Mouse (Mus musculus) heart, embryonic 16.5 days (tissue): ENCODE data around the gene Tulp4. TPM values are rescaled to one million over a fixed set of nuclear protein-coding genes. Genes with fewer than 3 reads are reported as not detected.
A peak's percentile ranks its signal among the peaks of the same experiment; 100 is the strongest.

ENCODE experiments used
- ATAC-seq: fragments of 200-750 bp; cut with Nextera tagmentation; replicated peaks from 2 replicates; pipeline ENCODE4 v1.8.0; 2017; ENCODE audit warnings: moderate number of reproducible peaks; ENCODE audit not compliant: insufficient read depth, low FRiP score; ENCODE audit errors: extremely low read depth
- H3K27ac ChIP-seq: fragments of 300-500 bp; sonication (generic); 2 replicates; pipeline ENCODE4 v1.5.1; 2014; ENCODE audit warnings: mild to moderate bottlenecking, low read length, control low read depth, moderate library complexity
- H3K27me3 ChIP-seq: fragments of 300-500 bp; sonication (generic); 2 replicates; pipeline ENCODE4 v1.6.1; 2014; ENCODE audit warnings: low read length, mixed read lengths; ENCODE audit not compliant: control insufficient read depth, insufficient read depth
- H3K36me3 ChIP-seq: fragments of 300-500 bp; sonication (generic); 2 replicates; pipeline ENCODE4 v1.6.1; 2014; ENCODE audit not compliant: control insufficient read depth, insufficient read depth
- H3K4me1 ChIP-seq: fragments of 300-500 bp; sonication (generic); 2 replicates; pipeline ENCODE4 v1.6.1; 2014; ENCODE audit warnings: low read length, mixed read lengths; ENCODE audit not compliant: control insufficient read depth, insufficient read depth
- H3K4me2 ChIP-seq: fragments of 300-500 bp; sonication (generic); 2 replicates; pipeline ENCODE4 v1.6.1; 2014; ENCODE audit warnings: low read depth, mild to moderate bottlenecking, control low read depth, low read length
- H3K4me3 ChIP-seq: fragments of 300-500 bp; sonication (generic); 2 replicates; pipeline ENCODE4 v1.5.1; 2014; ENCODE audit warnings: mild to moderate bottlenecking, control low read depth, low read length
- H3K9ac ChIP-seq: fragments of 300-500 bp; sonication (generic); 2 replicates; pipeline ENCODE4 v1.6.1; 2014; ENCODE audit warnings: low read length, control low read depth
- H3K9me3 ChIP-seq: fragments of 300-500 bp; sonication (generic); replicated peaks from 2 replicates; pipeline ENCODE4 v1.6.1; 2016; ENCODE audit warnings: low read length; ENCODE audit not compliant: control insufficient read depth
- WGBS: fragments of 180-500 bp; shearing (Covaris S2); extraction: QIAGEN DNeasy Blood & Tissue Kit; methylation state at CpG from one replicate; pipeline ENCODE4 v1.1.7; 2014; 5-methylcytosine and 5-hydroxymethylcytosine counted together
- polyA plus RNA-seq: library from polyadenylated mRNA; unstranded; fragments of >200 nt; fragmentation: Nextera tagmentation; extraction: Ambion mirVana; gene quantifications from 2 replicates; pipeline ENCODE4 v1.2.1, GENCODE M21; 2015

The Tulp4 gene
- polyA plus RNA-seq, 1 experiment from 2014 or later, result 70.2 TPM

DNA sequence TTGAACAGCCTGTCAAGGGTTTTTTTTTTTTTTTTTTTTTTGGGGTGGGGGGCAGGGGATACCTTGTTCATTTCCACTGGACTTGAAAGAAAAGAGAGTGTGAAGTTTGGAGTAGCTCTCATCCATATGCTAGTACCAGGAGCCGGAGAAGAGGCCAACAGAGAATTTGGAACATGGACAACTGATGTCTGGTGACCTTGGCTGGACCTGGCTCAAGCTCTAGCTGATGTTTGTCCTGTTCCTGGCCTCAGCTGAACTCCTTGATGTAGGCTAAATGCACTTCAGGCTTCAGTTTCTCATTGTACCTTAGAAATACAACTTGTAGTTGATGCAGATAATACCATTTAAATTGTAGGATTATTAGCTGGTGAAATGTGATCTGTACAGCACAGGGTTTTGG is 56.5 kb downstream of the Tulp4 start:
- Histone ChIP-seq H3K27ac (no peak overlapping the region), H3K36me3 (no peaks in the 10 kb centered on the region), H3K4me2 (no peak overlapping the region), H3K4me3 (no peak overlapping the region), H3K9ac (no peak overlapping the region), H3K4me1 (peaks cover 15% of the 10 kb centered on the region), H3K9me3 (no peaks in the 10 kb centered on the region), H3K27me3 (no peaks in the 10 kb centered on the region)
- no peak for ATAC-seq
- 36% methylated on average over 1 of the region's 1 CpGs for WGBS

DNA sequence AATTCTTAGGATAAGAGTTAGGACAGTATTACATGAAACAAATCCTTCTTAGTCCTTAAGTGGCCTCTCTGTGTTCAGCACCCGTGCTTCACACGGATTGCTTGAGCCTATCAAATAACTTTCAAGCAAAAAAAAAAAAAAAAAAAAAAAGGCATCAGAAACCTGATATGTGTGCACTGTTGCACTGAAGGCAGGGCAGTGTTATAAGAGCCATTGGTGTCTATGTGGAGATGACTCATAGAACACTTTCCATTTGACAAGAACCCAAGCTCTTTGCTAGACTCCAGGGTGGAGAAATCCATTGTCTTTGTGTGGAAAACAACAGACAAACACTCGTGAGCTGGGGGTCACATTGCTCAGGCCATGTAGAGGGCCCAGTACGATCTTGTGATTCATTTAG is 58.7 kb downstream of the Tulp4 start:
- no peak overlapping the region for H3K9ac ChIP-seq
- no peaks in the 10 kb centered on the region for H3K27me3 ChIP-seq
- H3K4me2 ChIP-seq, result no peak overlapping the region
- H3K4me3 ChIP-seq, result no peak overlapping the region
- no peaks in the 10 kb centered on the region for H3K9me3 ChIP-seq
- H3K36me3 ChIP-seq, result no peaks in the 10 kb centered on the region
- peaks cover 15% of the 10 kb centered on the region for H3K4me1 ChIP-seq
- WGBS, result 54% methylated on average over 4 of the region's 4 CpGs
- no peak for ATAC-seq
- no peak overlapping the region for H3K27ac ChIP-seq

DNA sequence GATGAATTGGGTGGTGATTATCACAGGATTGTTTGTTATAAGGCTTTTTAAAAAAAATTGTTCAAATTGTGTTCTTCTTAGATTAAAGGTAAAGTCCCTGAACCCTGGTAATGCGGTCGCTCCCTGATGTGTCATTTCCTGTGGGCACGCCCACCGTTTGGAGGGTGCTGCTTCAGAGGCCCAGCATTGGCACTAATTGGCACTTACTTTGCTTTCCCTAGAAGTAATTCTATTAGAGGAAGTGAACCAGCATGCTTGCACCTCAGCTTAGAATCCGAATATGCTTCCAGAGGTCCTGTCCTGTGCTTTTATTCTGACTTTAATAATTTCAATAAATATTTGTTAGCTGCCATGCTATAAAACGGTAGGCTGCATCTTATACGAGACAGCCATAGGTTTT is 66.2 kb downstream of the Tulp4 start:
- ATAC-seq, result no peak
- WGBS, result 47% methylated on average over 7 of the region's 7 CpGs
- no peaks in the 10 kb centered on the region for H3K27me3 ChIP-seq
- H3K27ac ChIP-seq, result peak overlapping the region; percentile 82
- no peak overlapping the region for H3K9ac ChIP-seq
- H3K4me3 ChIP-seq, result no peak overlapping the region
- H3K4me2 ChIP-seq, result 0 out of 2 replicates have a peak overlapping the region, but pooled peaks have one; percentile 22
- H3K9me3 ChIP-seq, result 0 out of 2 replicates have a peak, but pooled peaks cover 2% of the 10 kb centered on the region
- H3K4me1 ChIP-seq, result peaks cover 22% of the 10 kb centered on the region
- 0 out of 2 replicates have a peak, but pooled peaks cover 4% of the 10 kb centered on the region for H3K36me3 ChIP-seq

DNA sequence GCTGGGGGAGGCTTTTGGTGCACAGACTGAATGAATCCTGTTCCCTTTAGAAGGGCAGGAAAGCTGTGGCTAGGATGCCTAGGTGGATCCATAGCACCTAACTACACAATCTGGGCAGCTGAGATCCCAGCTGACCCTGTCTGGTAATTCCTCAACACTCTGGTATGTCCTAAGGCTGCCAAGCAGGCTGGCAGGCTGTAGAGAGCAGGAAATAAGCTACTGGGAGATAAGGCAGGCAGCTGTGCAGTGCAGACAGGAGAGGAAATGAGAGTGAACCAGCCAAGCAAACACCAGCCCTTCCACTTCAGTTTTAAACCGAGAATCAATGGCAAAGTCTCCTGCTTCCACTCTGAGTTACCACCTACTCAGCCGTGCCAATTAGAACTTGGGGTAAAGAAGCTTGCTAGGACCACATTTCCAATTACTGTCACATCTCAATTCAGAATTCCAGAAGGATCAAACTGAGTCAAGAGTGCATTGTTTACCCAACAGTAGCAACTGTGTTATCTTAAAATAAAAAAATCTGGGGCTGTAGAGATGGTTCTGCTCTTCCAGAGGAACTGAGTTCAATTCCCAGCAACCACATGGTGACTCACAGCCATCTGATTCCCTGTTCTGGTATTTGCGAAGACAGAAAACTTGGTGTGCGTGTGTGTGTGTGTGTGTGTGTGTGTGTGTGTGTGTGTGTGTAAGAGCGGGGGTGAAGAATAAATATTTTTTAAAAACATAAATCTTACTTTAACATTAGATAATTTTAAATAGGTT is 66.9 kb downstream of the Tulp4 start:
- Histone ChIP-seq H3K4me2 (peak overlapping the region; percentile 47), H3K27ac (peak overlapping the region; percentile 82), H3K9ac (no peak overlapping the region), H3K36me3 (0 out of 2 replicates have a peak, but pooled peaks cover 4% of the 10 kb centered on the region), H3K4me1 (peaks cover 25% of the 10 kb centered on the region), H3K27me3 (no peaks in the 10 kb centered on the region), H3K9me3 (0 out of 2 replicates have a peak, but pooled peaks cover 2% of the 10 kb centered on the region), H3K4me3 (no peak overlapping the region)
- WGBS, result 42% methylated on average over 5 of the region's 5 CpGs
- ATAC-seq, result peak; percentile 96

DNA sequence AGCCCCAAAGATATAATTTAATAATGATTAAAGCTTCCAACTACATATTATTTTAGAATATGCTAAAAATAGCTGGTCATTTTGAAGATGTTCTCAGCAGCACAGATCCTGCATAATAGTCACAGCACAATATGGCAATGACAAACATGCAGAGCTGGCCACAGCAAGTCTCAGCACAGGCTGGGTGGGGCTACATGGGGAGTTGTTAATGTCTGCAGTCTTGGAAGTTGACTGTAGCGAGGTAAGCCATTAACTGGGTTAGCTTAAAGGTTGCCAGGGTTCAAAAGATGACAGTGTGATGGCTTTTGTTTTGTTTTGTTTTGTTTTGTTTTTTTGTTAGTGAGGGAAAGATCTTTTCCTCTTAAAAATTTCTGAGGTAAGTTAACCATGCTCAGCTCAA is 68.3 kb downstream of the Tulp4 start:
- H3K4me2 ChIP-seq, result no peak overlapping the region
- H3K4me1 ChIP-seq, result peaks cover 27% of the 10 kb centered on the region
- no peaks in the 10 kb centered on the region for H3K27me3 ChIP-seq
- no peak overlapping the region for H3K27ac ChIP-seq
- H3K36me3 ChIP-seq, result 0 out of 2 replicates have a peak, but pooled peaks cover 4% of the 10 kb centered on the region
- no peak for ATAC-seq
- H3K9ac ChIP-seq, result no peak overlapping the region
- 74% methylated on average over 1 of the region's 1 CpGs for WGBS
- 0 out of 2 replicates have a peak, but pooled peaks cover 2% of the 10 kb centered on the region for H3K9me3 ChIP-seq
- no peak overlapping the region for H3K4me3 ChIP-seq

DNA sequence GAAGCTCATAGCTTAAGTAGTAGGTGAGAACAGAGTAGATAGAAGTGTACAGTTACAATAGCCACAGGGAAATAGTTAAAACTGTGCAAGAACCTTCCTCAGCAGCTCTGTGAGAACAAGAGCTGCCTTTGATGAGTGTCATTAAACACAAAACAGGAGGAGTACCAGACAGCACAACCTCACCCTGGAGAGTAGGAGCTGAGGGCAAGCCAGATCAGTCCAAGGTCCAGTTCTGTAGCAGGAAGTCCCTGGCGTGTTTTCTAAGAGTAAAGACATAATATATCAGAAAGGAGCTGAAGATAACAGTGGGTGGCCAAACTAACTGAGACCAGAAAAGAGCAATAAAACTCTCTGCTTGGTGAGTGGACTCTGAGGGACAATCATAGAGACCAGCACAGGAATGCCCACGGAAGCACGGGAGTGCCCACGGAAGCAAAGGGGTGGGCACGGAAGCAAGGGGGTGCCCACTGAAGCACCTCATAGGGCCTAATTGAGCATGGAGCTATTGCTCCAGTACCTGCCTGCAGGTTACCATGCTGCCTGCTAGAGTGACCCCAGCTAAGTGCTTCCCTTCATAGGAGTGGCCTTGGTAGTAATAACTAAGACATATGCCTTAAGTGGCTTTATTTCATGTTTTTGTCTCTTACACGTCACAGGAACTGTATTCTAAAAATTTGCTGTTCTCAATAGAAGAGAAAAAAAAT is 72.5 kb downstream of the Tulp4 start:
- Histone ChIP-seq H3K4me2 (no peak overlapping the region), H3K27me3 (no peaks in the 10 kb centered on the region), H3K9ac (no peak overlapping the region), H3K27ac (no peak overlapping the region), H3K36me3 (0 out of 2 replicates have a peak, but pooled peaks cover 4% of the 10 kb centered on the region), H3K4me3 (no peak overlapping the region), H3K4me1 (peaks cover 12% of the 10 kb centered on the region), H3K9me3 (0 out of 2 replicates have a peak, but pooled peaks cover 2% of the 10 kb centered on the region)
- 72% methylated on average over 6 of the region's 6 CpGs for WGBS
- ATAC-seq, result no peak

DNA sequence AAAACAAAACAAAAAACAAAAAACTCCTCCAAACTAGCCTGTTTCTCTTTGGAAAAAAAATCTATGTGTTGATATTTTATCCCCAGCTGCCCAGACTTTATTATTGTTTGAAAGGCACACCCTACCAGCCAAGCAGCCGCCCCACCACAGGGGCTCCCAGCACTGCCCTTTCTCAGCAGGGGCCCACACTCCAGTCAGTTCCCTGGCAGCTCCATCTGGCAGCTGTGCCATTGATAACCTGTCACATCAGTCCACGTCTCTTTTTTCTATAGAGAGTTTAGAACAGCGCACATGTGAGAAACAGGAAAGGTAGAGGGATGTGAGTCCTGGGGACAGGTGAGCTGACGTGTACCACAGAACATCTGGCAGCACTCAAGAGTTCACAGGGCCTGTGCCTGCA is 73.2 kb downstream of the Tulp4 start:
- peaks cover 9% of the 10 kb centered on the region for H3K4me1 ChIP-seq
- no peak for ATAC-seq
- no peak overlapping the region for H3K9ac ChIP-seq
- H3K27me3 ChIP-seq, result no peaks in the 10 kb centered on the region
- WGBS, result 68% methylated on average over 4 of the region's 4 CpGs
- no peak overlapping the region for H3K4me2 ChIP-seq
- H3K27ac ChIP-seq, result no peak overlapping the region
- H3K36me3 ChIP-seq, result 0 out of 2 replicates have a peak, but pooled peaks cover 4% of the 10 kb centered on the region
- 0 out of 2 replicates have a peak, but pooled peaks cover 2% of the 10 kb centered on the region for H3K9me3 ChIP-seq
- H3K4me3 ChIP-seq, result no peak overlapping the region

DNA sequence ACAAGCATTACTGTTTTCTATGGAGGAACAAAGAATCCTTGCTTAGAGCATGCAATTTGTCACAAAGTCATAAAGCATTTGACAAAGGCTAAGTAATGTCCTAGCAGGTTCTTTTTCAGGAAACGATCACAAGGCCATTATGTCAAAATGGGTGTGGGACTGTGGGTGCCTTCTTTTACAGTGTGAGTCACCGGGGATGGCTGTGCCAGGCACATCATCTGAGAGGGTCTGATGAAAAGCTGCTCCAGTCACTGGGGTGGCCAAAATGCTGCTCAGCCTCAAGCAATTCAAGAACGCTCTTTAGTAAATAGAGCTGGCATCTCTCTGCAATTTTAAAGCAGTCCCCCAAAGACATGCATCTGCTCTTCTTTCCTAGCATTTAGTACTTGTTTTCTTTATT is 74.2 kb downstream of the Tulp4 start:
- Histone ChIP-seq H3K27ac (no peak overlapping the region), H3K36me3 (0 out of 2 replicates have a peak, but pooled peaks cover 6% of the 10 kb centered on the region), H3K4me2 (no peak overlapping the region), H3K9ac (no peak overlapping the region), H3K27me3 (no peaks in the 10 kb centered on the region), H3K4me3 (no peak overlapping the region), H3K4me1 (peaks cover 6% of the 10 kb centered on the region), H3K9me3 (0 out of 2 replicates have a peak, but pooled peaks cover 2% of the 10 kb centered on the region)
- 65% methylated on average over 3 of the region's 3 CpGs for WGBS
- ATAC-seq, result no peak

DNA sequence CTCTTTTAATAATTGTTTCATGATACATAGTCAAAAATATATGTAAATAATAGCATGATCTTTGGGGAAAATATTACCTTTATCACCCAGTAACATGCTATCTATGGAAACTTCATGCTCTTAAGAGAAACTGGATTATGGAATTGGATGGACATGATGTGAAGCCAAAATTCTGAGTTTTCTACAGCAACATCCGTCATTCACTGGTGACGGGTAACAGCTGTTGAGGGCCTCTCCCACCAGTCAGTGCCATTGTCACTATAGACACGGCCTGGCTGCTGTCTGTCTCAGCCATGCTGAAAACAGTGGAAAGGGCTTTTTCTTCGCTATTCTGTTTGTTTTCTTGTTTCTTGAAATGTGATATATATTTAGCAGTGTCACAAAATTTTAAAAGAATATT is 76.5 kb downstream of the Tulp4 start:
- no peaks in the 10 kb centered on the region for H3K9me3 ChIP-seq

More for the DNA sequence above, 76.5 kb downstream of the Tulp4 start:
- H3K27me3 ChIP-seq, result no peaks in the 10 kb centered on the region
- ATAC-seq, result no peak
- peaks cover 5% of the 10 kb centered on the region; the same call in 1 of the 2 replicates for H3K36me3 ChIP-seq
- H3K4me3 ChIP-seq, result no peak overlapping the region
- H3K4me1 ChIP-seq, result peaks cover 9% of the 10 kb centered on the region
- 63% methylated on average over 4 of the region's 4 CpGs for WGBS
- H3K27ac ChIP-seq, result no peak overlapping the region
- H3K9ac ChIP-seq, result no peak overlapping the region
- no peak overlapping the region for H3K4me2 ChIP-seq
